Mouse (Mus musculus): ENCODE measurements around the gene Frat1.
"Not testable (repeated sequence)": the region's sequence is repeated elsewhere in the genome, so short reads cannot be mapped to it uniquely, and the experiment has no call there.

Gene Frat1

DNA sequence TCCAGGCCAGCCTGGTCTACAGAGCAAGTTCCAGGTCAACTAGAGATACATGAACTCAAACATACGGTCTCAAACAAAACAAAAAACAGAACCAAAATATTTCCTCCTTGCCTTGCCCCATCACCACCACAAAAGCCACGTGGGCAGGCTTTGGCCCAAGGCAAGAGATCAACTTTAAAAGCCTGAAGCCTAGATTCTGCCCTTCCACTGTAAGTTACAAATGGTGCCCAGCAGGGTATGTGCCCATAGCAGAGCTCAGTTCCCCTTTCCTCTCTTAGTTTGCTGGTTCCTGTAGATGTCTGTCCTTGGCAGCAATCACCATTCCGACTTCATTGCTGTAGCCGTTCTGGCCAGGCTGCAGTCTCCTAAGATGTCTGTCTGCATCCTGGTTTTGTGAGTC, 12.9 kb downstream of the Frat1 start:
- DNase-seq (ENCODE audit: low read depth): no peak

DNA sequence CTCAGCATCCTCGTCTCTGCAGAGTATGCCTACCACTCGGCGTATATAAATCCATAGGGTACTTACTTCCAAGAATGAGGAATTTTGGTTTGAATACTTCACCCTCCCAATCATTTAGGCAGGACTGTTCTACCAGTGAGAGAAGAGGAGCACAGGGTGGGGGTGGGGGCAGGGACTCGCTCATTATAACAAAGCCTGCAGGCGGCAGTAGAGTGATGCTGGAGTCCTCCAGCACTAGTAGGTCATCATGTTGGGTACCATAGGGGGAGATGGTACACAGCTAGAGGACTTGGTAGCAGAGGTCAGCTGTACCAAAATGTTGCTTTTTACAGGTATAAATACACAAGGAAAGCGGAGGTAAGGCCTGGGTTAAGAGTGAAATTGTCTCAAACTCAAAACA, 14.6 kb downstream of the Frat1 start:
- DNase-seq (ENCODE audit: low read depth): peak; percentile 74

DNA sequence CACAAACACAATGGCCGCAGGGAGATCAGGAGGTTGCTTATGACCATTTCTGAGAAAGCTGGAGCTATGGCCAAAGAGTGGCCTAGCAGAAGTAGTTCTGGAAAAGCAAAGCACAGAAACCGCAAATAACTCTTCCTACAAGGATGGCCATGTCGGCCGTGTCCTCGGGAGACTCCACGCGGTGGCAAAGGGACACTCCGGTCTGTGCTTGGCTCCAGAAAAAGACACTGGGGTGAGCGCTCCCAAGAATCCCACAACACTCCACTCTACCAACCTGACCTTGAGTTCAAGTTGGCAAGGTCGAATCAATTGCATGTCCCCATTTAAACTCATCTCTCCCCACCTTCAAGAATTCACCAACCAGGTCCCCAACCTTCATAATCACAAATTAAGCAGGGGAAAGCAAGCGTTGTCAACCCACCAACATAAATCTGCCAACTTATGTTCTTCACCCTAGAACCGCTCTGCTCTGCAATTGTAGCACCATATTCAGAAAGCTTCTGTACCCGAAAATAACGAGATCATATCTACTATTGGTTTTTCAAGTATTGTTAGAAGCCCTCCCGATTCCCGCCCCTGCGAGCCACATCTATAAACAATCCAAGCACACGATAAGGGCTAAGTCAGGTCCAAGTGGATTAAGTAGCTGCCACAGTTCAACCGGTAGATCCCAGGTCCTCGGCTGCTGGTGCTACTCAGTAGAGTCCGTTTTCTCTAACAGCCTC, 16.8 kb downstream of the Frat1 start:
- DNase-seq (ENCODE audit: low read depth): peak; percentile 46

DNA sequence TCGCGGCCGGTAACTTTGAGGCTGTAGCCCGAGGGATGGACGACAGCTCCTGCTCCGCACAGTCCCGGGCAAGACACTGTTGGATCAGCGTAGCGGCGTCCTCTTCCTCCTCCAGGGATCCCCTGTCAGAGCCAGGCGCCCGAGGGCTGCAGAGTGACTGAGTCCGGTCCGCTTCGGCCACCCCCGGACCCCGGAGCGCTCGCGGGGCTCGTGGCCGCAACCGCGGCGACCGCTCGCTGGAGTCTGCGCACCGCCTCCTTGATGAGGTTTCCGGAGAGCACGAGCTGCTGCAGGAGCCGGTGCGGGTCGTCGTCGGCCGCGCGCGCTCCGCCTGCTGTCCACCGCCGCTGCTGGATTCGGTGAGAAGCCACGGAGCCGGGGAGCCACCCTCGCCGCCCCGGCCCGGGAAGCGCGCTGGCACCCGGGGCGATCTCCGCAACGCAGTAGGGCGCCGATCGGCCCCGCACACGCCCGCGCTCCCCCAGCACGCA, 17.4 kb downstream of the Frat1 start:
- DNase-seq (ENCODE audit: low read depth): peak; percentile 55

DNA sequence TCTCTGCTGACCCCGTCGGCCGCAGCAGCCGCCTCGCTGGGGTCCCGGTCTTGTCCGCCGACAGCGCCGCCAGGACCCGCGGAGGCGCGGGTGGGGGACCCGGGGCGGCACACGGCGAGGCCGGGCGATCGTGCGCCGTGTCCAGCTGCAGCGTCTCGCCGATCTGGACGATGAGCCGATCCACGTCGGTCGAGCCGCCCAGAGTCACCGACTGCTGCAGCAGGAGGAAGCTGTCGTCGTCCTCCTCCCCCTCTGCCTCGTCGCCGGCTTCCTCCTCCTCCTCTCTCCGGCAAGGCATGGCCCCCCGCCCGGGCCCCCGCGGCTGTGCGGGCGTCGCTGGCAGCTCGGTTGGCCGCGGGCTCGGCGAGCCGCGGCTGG, 17.8 kb downstream of the Frat1 start:
- not testable (repeated sequence) for DNase-seq (ENCODE audit: low read depth)

DNA sequence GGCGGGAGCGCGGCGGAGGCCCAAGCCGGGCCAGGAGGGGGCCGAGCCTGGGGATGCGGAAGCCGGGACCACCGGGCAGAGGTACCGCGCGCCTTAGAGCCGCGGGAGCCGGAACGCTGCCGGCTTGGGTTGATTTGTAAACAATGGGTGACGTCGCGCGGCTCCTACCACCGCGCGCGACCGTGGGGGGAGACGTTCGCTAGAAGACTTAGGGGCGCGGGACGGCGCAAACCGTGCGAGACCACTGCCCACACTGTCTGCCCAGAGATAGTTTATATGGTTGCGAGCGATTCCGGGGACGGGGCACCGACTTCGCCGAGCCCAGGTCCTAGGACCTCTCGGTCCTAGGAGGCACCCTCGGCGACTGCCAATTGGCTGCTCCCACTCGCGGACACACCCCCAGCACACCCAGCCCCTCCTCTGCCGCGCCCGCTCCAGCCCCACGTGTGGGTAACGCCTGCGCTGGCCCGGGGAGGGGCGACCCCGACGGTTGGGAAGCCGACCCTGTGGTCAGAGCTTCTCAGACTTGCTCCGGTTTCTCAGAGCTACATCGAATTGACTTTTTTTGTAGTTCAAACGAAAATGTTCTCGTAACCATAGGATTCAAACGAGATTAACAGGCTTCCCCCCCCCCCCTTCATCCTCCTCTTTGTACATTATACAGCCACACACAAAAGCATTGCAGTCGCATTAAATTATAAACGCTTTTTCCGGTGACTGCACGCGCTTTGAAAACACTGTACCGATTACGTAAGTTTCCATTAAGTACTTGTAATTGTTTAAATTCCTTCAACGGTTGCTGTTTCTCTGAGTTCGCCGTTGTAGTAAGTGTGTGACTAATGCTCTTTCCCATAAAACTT, 18.5 kb downstream of the Frat1 start, which contains the start of gene Frat2:
Frat2 (minus strand) TSS at position 141 of the 860 bp plus-strand sequence.
- peak; percentile 97 for DNase-seq (ENCODE audit: low read depth)

DNA sequence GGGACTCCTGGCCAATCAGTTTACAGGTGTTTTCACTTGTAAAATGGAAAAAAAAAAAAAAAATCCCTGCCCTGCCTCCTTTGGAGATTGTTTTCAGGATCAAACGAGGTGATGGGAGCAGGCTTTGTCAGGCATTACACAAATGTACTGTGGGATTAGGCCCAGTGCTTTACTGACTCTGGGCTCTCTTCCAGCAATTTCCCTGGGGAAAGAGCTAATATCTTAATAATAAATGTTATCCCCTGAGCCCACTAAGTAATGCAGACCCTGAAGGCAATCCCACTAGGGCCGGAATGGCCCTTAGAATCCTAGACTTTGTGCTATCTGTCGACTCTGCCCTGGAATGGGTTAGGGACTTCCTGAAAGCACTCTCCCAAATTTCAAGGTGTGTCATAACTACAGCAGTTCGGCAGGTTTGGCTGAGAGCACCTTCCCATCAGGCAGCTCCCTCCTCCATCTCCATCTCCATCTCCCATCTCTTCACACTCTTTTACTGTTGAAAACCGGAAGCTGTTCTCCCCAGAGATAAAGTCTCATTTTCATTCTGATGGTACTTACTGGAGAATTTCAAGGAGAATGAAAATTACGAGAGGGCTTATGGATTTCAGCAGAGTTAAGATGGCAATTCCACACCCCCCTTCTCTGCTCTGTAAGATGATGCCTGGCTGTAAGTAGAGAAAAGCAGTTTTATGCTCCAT, 20.4 kb downstream of the Frat1 start:
- DNase-seq (ENCODE audit: low read depth): no peak

DNA sequence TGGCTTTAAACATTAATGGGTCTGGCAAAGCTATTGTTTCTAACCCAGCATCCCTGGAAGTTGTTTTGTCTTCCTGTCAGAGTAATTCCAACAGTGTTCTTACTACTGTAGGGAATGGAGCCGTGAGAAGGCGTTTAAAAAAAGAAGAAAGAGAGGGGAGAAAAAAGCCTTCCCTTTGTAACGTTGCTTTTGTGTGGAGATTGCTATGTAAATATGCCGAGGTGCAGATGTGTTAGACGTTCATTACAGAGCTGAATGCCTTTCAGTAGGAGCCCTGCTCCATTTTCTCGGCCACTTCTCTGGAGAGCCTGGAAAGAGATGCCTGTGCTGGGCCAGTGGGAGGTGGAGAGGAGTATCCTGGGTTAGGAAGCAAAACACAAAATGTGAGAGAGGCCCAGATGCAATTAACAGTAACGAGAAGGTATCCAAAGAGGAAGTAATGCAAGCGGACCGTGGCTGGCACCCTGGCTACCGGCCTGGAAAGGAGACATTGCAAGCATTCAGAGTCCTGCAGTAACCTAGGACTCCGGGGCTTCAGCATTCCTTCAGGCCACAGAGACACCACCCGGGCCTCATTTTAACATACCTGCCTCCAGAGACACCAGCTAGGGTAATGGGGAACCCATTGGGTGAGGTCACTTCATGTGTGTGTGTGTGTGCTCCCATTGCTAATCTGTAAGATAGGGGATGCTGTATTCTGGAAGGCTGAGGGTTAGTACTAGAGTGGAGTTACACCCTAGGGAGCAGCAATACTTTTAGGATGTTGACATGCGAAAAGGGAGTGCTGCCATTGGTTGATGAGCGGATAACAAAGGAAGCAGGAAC, 21.2 kb downstream of the Frat1 start:
- no peak for DNase-seq (ENCODE audit: low read depth)

DNA sequence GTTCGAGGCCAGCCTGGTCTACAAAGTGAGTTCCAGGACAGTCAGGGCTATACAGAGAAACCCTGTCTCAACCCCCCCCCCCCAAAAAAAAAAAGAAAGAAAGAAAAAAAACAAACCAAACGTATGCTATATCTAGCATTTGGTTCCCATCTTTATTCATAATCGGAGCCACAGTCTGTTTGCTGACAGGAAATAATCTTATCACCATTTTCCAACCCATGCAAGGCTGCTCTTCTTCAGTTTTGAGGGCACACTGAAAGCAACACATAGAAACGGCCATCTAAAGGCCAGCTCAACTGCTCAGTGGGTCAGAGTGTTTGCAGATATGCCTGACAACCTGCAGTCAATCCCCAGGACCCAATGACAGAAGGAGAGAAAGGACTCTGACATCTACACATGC, 22.7 kb downstream of the Frat1 start:
- no peak for DNase-seq (ENCODE audit: low read depth)

DNA sequence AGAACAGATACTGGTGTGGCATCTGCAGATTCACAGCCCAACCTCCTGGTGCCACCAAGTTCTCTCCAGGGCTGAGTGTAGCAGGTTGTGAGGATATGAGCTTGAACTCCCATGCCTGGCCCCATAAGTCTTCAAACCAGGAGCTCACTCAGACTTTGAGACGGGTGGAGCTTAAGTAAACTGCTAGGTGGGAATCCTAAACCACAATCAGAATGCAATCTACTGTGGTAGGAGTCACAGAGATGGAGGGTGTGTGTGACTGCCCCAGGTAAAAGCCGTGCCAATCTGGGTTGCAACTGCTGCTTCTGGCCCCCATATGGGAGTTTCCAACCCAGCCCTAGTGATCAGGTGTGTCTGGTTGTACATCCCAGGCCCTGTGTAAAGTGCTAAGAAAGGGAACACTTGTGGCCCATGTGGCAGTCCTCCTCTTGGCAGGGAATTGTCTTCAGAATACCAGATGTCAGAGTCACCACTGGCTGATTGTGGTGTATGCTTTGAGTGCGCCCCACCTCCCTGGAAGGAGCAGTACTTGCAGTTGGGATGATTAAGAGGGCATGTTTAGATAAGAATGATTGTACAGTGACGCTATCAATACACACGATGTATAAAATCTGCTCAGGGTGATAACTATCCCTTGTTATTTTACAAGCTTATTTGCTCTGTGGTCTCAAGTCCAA, 27.5 kb downstream of the Frat1 start:
- no peak for DNase-seq (ENCODE audit: low read depth)

DNA sequence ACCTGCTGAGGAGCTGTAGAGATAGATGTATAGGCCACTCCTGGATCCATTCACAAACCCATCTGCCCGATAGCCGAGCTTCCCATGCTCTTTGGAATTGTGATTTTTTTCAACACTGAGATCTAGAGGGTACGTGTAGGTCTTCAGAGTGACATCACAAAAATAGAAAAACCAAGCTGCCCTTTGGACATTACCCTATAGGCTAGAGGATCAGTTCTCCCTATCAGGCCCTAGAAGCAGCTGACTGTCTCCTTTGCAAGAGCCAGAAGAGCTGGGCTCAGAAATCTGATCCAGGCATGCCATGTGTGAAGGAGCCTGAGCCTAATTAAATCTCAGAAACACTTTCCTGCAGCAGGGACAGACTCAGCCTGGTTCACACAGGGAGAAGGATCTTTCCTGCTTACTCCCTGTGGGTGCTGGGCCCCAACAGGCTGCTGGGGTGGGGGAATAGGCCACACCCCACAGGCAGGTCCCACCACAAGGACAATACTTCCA, 28.1 kb downstream of the Frat1 start:
- DNase-seq (ENCODE audit: low read depth): no peak

DNA sequence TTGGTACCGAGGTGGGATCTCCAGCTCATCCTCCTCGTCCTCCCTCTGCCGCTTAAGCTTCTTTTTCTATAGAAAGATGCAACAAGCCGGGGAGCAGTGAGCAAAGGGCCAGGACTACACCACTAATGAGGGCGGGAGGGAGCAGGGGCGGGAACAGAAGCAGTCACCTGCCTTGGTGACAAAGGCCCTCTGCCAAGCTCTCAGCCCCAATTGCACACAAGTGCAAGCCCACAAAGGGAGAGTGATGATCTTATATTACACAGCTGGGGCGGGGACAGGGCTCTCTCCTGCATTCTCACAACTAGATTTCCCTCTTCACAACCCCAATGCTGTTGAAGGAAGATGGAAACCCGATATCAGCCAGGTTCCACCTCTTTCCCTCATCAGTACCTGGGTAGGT, 36.9 kb downstream of the Frat1 start:
- DNase-seq (ENCODE audit: low read depth): no peak

DNA sequence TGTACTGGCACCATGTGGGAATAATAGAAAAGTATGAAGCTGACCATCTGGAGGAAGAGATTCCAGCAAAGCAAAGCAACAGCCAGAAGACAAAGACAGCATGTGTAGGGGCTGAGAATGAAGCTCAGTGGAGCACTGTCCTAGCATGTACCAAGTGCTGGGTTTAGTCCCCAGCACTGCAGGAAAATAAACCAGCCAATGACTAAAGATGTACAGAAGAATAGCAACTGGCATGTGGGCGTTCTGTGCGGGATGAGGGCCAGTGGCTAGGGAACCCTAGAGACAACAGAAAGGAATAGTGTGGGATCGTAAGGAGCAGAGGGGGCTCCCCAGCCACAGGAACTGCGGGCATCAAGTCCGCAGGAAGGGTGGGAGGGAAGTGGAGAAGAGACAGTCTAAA, 39.5 kb downstream of the Frat1 start:
- no peak for DNase-seq (ENCODE audit: low read depth)

DNA sequence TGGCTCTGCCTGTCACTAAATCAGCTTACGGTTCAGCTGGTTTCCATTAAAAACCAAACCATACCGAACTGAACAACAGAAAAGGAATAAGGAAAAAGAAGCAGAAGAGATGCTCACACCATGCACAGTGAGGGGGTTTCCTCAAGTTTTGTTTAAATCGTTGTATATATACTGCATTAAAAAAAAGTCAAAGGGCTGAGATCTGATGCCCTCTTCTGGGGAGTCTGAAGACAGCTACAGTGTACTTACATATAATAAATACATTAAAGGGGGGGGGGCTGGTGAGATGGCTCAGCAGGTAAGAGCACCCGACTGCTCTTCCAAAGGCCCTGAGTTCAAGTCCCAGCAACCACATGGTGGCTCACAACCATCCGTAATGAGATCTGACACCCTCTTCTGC, 40.2 kb downstream of the Frat1 start:
- DNase-seq (ENCODE audit: low read depth): peak; percentile 46

DNA sequence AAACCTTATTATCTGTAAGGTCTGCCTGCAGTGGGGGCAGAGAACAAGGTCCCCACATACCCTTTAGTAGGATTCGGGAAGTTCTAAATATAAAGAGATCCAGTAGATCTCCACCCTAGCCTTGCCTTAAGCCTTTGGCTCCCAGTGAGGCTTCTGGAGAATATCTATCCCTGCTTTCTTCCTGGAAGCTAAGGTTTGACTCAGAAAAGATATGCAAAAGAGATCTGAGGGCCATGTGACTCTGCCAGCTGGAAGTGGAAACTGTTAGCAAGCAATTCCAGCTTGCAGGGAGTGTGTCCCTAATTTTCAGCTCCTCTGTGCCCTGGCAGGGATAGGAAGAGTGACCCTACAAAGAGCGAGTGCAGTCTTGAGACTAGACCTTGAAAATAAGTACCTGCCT, 42.5 kb downstream of the Frat1 start:
- no peak for DNase-seq (ENCODE audit: low read depth)

DNA sequence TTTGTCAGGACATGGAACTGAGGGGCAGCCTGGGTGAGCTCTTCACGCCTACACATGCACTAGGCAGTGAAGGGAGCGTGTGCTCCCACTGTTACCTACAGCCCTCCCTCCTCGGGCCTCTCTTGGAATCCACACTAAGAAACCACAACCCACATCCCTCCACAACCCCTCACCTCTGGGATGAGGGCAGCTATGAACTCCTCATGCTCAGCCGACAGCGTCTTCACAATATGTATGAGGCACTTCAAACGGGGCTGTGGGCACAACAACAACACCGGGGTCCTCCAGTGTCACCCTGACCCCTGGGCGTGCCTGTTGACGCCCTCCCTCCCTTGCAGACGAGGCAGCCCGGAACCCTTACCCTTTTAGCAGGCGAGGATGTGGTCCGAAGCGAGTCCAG, 44.6 kb downstream of the Frat1 start:
- DNase-seq (ENCODE audit: low read depth): peak; percentile 52

DNA sequence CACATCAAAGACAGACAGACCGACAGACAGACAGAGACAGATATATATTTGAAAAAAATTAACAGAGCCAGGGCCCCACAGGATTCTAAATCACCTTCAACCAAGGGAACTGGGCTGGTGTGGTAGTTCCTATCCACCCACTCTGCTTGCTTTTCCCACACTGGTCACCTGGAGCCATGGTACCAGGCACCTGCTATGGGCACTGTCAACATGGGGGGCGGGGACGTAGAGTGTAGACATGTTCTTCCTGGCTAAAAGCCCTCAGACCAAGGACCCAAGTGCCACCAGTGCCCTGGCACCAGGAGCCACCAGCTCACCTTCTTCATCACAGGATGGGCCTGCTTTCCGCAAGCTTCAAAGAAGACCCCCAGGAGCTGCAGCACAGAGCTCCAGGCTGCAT, 52.1 kb downstream of the Frat1 start:
- DNase-seq (ENCODE audit: low read depth): no peak
